Mouse (Mus musculus) heart, adult 2 months (tissue): ENCODE measurements around the gene Fads3.

ENCODE experiments used
- CTCF ChIP-seq: fragments of 200-600 bp; IDR thresholded peaks from 2 replicates; pipeline ENCODE4 v1.8.1; 2022; ENCODE audit warnings: antibody characterized with exemption, mild to moderate bottlenecking, moderate library complexity
- EP300 ChIP-seq: fragments of 200-500 bp; IDR thresholded peaks from 2 replicates; pipeline ENCODE4 v1.6.1; 2011; ENCODE audit warnings: low read depth, low read length, control low read depth; ENCODE audit not compliant: insufficient read depth

- TF ChIP-seq EP300: no peak
- TF ChIP-seq CTCF: no peak
Observed at GRCm38 (mm10) chr19:10003696-10004095, 37.7 kb upstream of the Fads3 start.
